Mouse (Mus musculus): ENCODE measurements around the gene Ak6.

DNA sequence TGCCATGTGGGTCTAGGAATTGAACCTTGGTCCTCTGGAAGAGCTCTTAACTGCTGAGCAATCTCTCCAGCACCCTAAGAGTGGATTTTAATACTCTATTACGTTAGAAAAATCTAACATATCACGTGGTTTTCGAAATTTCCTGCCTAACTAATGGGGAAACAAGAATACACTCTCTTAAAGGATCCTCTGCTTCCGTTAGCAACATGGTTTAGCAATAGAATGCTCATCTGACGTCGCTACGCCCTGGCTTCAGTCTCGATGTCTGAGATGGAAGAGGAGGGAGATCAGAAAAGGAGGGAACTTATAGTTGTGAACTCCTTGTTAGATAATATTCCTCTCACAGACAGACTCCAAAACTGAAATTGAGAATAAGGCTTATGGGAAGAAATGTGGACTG lies 2.6 kb upstream of the Ak6 start:
- TF ChIP-seq CTCF (IDR thresholded peaks at IDR 0.05; ENCODE audit: low read depth) (no peak), EP300 (IDR thresholded peaks at IDR 0.05; ENCODE audit: low read depth) (no peak)
